Mouse (Mus musculus): Measurements from ENCODE around the gene Ptdss2. TPM values are rescaled to one million over a fixed set of nuclear protein-coding genes. Genes with fewer than 3 reads are reported as not detected.

Gene Ptdss2
- polyA plus RNA-seq, 1 experiment from 2014 or later = 65.6 TPM

DNA sequence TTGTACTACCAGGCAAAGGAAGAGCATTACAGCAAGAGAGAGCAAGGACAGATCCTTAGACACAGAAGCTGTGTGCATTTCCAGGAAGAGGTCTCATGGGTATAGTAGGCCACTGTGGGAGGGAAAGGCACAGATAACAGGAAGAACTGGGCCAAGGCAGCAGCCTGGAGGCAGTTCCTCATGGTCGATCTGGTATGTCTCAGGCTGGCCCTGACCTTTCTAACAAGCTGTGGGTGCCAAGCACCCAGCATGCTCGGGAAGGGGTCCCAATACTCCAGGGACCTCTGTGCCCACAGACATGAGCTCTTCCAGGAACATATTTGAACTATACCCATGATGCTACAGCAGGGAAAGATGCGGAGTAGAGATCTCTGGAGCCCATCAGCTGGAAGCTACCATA, 82.4 kb downstream of the Ptdss2 start:
- no peaks in the 10 kb centered on the region for H3K9me3 ChIP-seq (ENCODE audit: control insufficient read depth, low read length)
- H3K36me3 ChIP-seq (ENCODE audit: control insufficient read depth, insufficient read depth, low read length) = no peaks in the 10 kb centered on the region
- H3K4me2 ChIP-seq (ENCODE audit: low read length) = no peak overlapping the region
- H3K27me3 ChIP-seq (ENCODE audit: control insufficient read depth, insufficient read depth, low read length) = no peaks in the 10 kb centered on the region; the same call in 1 of the 2 replicates
- H3K27ac ChIP-seq (replicated peaks in 1 of 2; ENCODE audit: control insufficient read depth in 1 of 2, insufficient read depth in 1 of 2, low read depth in 2 of 2, low read length in 2 of 2) = no peak overlapping the region
- no peak overlapping the region for H3K9ac ChIP-seq (ENCODE audit: low read length)
- H3K4me1 ChIP-seq (ENCODE audit: control insufficient read depth in 2 of 2, insufficient read depth in 2 of 2, low read length in 2 of 2) = no peaks in the 10 kb centered on the region
- WGBS = 54% methylated on average over 3 of the region's 3 CpGs
- no peak overlapping the region for H3K4me3 ChIP-seq (ENCODE audit: control insufficient read depth in 1 of 2, insufficient read depth in 1 of 2, low read depth in 1 of 2, low read length in 2 of 2)
- ATAC-seq (ENCODE audit: insufficient number of reproducible peaks, insufficient read depth, low FRiP score, low read depth) = no peak

DNA sequence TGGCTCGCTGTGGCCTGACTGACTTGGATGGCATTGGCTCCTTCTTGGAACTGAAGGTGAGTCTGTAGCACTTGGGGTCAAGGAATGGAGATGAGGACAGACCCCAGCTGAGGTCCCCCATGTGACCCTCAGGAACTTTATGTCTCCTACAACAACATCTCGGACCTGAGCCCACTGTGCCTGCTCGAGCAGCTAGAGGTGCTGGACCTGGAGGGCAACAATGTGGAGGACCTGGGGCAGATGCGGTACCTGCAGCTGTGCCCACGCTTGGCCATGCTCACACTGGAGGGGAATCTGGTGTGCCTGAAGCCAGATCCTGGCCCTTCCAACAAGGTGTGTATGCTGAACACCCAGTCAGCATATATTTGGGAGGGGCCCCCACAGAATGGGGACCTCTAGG, 83.3 kb downstream of the Ptdss2 start:
- H3K4me3 ChIP-seq (ENCODE audit: control insufficient read depth in 1 of 2, insufficient read depth in 1 of 2, low read depth in 1 of 2, low read length in 2 of 2) = no peak overlapping the region
- H3K36me3 ChIP-seq (ENCODE audit: control insufficient read depth, insufficient read depth, low read length) = no peaks in the 10 kb centered on the region
- no peak for ATAC-seq (ENCODE audit: insufficient number of reproducible peaks, insufficient read depth, low FRiP score, low read depth)
- no peaks in the 10 kb centered on the region for H3K4me1 ChIP-seq (ENCODE audit: control insufficient read depth in 2 of 2, insufficient read depth in 2 of 2, low read length in 2 of 2)
- H3K27ac ChIP-seq (replicated peaks in 1 of 2; ENCODE audit: control insufficient read depth in 1 of 2, insufficient read depth in 1 of 2, low read depth in 2 of 2, low read length in 2 of 2) = no peak overlapping the region
- no peaks in the 10 kb centered on the region for H3K9me3 ChIP-seq (ENCODE audit: control insufficient read depth, low read length)
- 90% methylated on average over 5 of the region's 5 CpGs for WGBS
- no peaks in the 10 kb centered on the region; the same call in 1 of the 2 replicates for H3K27me3 ChIP-seq (ENCODE audit: control insufficient read depth, insufficient read depth, low read length)
- no peak overlapping the region for H3K4me2 ChIP-seq (ENCODE audit: low read length)
- no peak overlapping the region for H3K9ac ChIP-seq (ENCODE audit: low read length)

DNA sequence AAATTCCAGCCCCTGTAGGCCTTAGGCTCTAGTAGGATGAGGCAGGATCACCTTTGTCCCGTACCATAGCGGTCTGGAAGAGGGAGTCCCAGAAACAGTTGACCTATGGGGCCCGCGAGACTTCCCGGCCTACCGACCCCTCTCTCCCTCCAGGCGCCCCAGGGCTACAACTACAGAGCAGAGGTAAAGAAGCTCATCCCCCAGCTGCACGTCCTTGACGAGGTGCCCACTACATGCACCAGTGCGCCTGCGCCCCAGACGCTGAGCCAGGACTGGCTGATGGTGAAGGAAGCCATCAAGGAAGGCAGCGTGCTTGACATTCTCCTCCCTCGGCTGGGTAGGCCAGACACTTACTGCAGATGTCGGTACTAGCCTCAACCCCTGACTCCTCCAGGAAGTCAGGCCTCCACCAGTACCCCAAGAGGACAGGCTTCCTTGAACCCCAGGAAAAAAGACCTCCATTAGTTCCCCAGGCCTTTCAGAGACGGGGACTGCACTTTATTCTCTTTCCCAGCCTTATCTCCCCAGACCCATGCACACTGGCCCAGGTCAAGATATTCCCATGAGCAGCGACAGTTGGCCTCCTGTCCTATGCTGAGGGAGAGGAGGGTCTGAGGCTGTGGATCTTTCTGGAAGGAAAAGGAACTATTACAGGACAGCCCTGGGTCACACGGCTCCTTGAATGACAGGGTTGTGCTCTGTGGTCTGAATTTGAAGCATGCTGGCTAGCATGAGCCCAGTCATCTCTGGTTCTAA, 84.2 kb downstream of the Ptdss2 start:
- H3K36me3 ChIP-seq (ENCODE audit: control insufficient read depth, insufficient read depth, low read length) = no peaks in the 10 kb centered on the region
- H3K4me2 ChIP-seq (ENCODE audit: low read length) = no peak overlapping the region
- H3K27me3 ChIP-seq (ENCODE audit: control insufficient read depth, insufficient read depth, low read length) = no peaks in the 10 kb centered on the region; the same call in 1 of the 2 replicates
- no peaks in the 10 kb centered on the region for H3K4me1 ChIP-seq (ENCODE audit: control insufficient read depth in 2 of 2, insufficient read depth in 2 of 2, low read length in 2 of 2)
- WGBS = 91% methylated on average over 18 of the region's 18 CpGs
- no peak overlapping the region for H3K9ac ChIP-seq (ENCODE audit: low read length)
- H3K4me3 ChIP-seq (ENCODE audit: control insufficient read depth in 1 of 2, insufficient read depth in 1 of 2, low read depth in 1 of 2, low read length in 2 of 2) = no peak overlapping the region
- no peak for ATAC-seq (ENCODE audit: insufficient number of reproducible peaks, insufficient read depth, low FRiP score, low read depth)
- H3K27ac ChIP-seq (replicated peaks in 1 of 2; ENCODE audit: control insufficient read depth in 1 of 2, insufficient read depth in 1 of 2, low read depth in 2 of 2, low read length in 2 of 2) = no peak overlapping the region
- H3K9me3 ChIP-seq (ENCODE audit: control insufficient read depth, low read length) = no peaks in the 10 kb centered on the region

Other genes with a start within 250 kb of the Ptdss2 start
- 55.4 and 120 TPM in 2 replicates for gene Psmd13, start 240.4 kb upstream of the Ptdss2 start, polyA plus RNA-seq (2014; fragmentation: Nextera tagmentation; extraction: Ambion mirVana)
- gene Sirt3, start 240.1 kb upstream of the Ptdss2 start, polyA plus RNA-seq (2014; fragmentation: Nextera tagmentation; extraction: Ambion mirVana) = 48.4 and 57.2 TPM in 2 replicates
- 375 and 378 TPM in 2 replicates for gene Cox8b, start 221.9 kb upstream of the Ptdss2 start, polyA plus RNA-seq (2014; fragmentation: Nextera tagmentation; extraction: Ambion mirVana)
- gene Nlrp6, start 201.5 kb upstream of the Ptdss2 start, polyA plus RNA-seq (2014; fragmentation: Nextera tagmentation; extraction: Ambion mirVana) = not detected in 2 replicates
- gene Pgghg, start 181.0 kb upstream of the Ptdss2 start, polyA plus RNA-seq (2014; fragmentation: Nextera tagmentation; extraction: Ambion mirVana) = 11.4 and 13.0 TPM in 2 replicates
- 0.65 and 0.82 TPM in 2 replicates for gene Ifitm5, start 172.1 kb upstream of the Ptdss2 start, polyA plus RNA-seq (2014; fragmentation: Nextera tagmentation; extraction: Ambion mirVana)
- not detected in 2 replicates for gene Gm45717, start 166.4 kb upstream of the Ptdss2 start, polyA plus RNA-seq (2014; fragmentation: Nextera tagmentation; extraction: Ambion mirVana)
- gene Ifitm2, start 166.4 kb upstream of the Ptdss2 start, polyA plus RNA-seq (2014; fragmentation: Nextera tagmentation; extraction: Ambion mirVana) = 615 and 692 TPM in 2 replicates
- gene Ifitm1, start 155.2 kb upstream of the Ptdss2 start, polyA plus RNA-seq (2014; fragmentation: Nextera tagmentation; extraction: Ambion mirVana) = 7.4 and 8.3 TPM in 2 replicates
- gene Ifitm3, start 111.6 kb upstream of the Ptdss2 start, polyA plus RNA-seq (2014; fragmentation: Nextera tagmentation; extraction: Ambion mirVana) = 89.6 and 105 TPM in 2 replicates
- gene Ifitm6, start 104.5 kb upstream of the Ptdss2 start, polyA plus RNA-seq (2014; fragmentation: Nextera tagmentation; extraction: Ambion mirVana) = 0.43 and 0.97 TPM in 2 replicates
- not detected in 2 replicates for gene Gm17387, start 93.3 kb upstream of the Ptdss2 start, polyA plus RNA-seq (2014; fragmentation: Nextera tagmentation; extraction: Ambion mirVana)
- 0.27 and 0.66 TPM in 2 replicates for gene B4galnt4, start 61.3 kb upstream of the Ptdss2 start, polyA plus RNA-seq (2014; fragmentation: Nextera tagmentation; extraction: Ambion mirVana)
- gene Pkp3, start 44.2 kb upstream of the Ptdss2 start, polyA plus RNA-seq (2014; fragmentation: Nextera tagmentation; extraction: Ambion mirVana) = 0.23 TPM in 1 of 2 replicates, not detected in the other
- gene Sigirr, start 21.8 kb upstream of the Ptdss2 start, polyA plus RNA-seq (2014; fragmentation: Nextera tagmentation; extraction: Ambion mirVana) = 2.8 TPM in 2 replicates
- gene Ano9, start 4.6 kb upstream of the Ptdss2 start, polyA plus RNA-seq (2014; fragmentation: Nextera tagmentation; extraction: Ambion mirVana) = 0.34 TPM in 1 of 2 replicates, not detected in the other
- 109 and 116 TPM in 2 replicates for gene Rnh1, start 50.5 kb downstream of the Ptdss2 start, polyA plus RNA-seq (2014; fragmentation: Nextera tagmentation; extraction: Ambion mirVana)
- 93.9 and 96.7 TPM in 2 replicates for gene Hras, start 71.6 kb downstream of the Ptdss2 start, polyA plus RNA-seq (2014; fragmentation: Nextera tagmentation; extraction: Ambion mirVana)
- gene Lrrc56, start 71.8 kb downstream of the Ptdss2 start, polyA plus RNA-seq (2014; fragmentation: Nextera tagmentation; extraction: Ambion mirVana) = 1.6 and 2.8 TPM in 2 replicates
- 0.46 and 0.62 TPM in 2 replicates for gene Lmntd2, start 91.7 kb downstream of the Ptdss2 start, polyA plus RNA-seq (2014; fragmentation: Nextera tagmentation; extraction: Ambion mirVana)
- 12.1 and 12.4 TPM in 2 replicates for gene Rassf7, start 93.5 kb downstream of the Ptdss2 start, polyA plus RNA-seq (2014; fragmentation: Nextera tagmentation; extraction: Ambion mirVana)
- 41.3 and 44.4 TPM in 2 replicates for gene Phrf1, start 106.4 kb downstream of the Ptdss2 start, polyA plus RNA-seq (2014; fragmentation: Nextera tagmentation; extraction: Ambion mirVana)
- gene Irf7, start 144.1 kb downstream of the Ptdss2 start, polyA plus RNA-seq (2014; fragmentation: Nextera tagmentation; extraction: Ambion mirVana) = 2.8 and 4.7 TPM in 2 replicates
- not detected in 2 replicates for gene Cdhr5, start 154.4 kb downstream of the Ptdss2 start, polyA plus RNA-seq (2014; fragmentation: Nextera tagmentation; extraction: Ambion mirVana)
- gene Sct, start 156.8 kb downstream of the Ptdss2 start, polyA plus RNA-seq (2014; fragmentation: Nextera tagmentation; extraction: Ambion mirVana) = 1.6 and 2.3 TPM in 2 replicates
- gene Drd4, start 169.6 kb downstream of the Ptdss2 start, polyA plus RNA-seq (2014; fragmentation: Nextera tagmentation; extraction: Ambion mirVana) = not detected in 2 replicates
- 36.9 and 42.1 TPM in 2 replicates for gene Deaf1, start 205.3 kb downstream of the Ptdss2 start, polyA plus RNA-seq (2014; fragmentation: Nextera tagmentation; extraction: Ambion mirVana)
- 17.6 and 22.2 TPM in 2 replicates for gene Tmem80, start 205.4 kb downstream of the Ptdss2 start, polyA plus RNA-seq (2014; fragmentation: Nextera tagmentation; extraction: Ambion mirVana)
- gene Eps8l2, start 216.5 kb downstream of the Ptdss2 start, polyA plus RNA-seq (2014; fragmentation: Nextera tagmentation; extraction: Ambion mirVana) = 0.76 TPM in 1 of 2 replicates, not detected in the other